Mouse (Mus musculus) MN1 (cell line): Measurements from ENCODE around the gene Dalrd3.
"Not testable (repeated sequence)": the region's sequence is repeated elsewhere in the genome, so short reads cannot be mapped to it uniquely, and the experiment has no call there.

Source experiments
- DNase-seq: peaks from one replicate; pipeline ENCODE4 v3.0.0-alpha.2; 2016; ENCODE audit warnings: low spot score

Gene Dalrd3

GRCm38 (mm10) chr9:108573774-108574690, 4.3 kb downstream of the Dalrd3 start:
- DNase-seq: peak; percentile 72

- DNase-seq: no peak
Measured at GRCm38 (mm10) chr9:108574921-108575320, 5.2 kb downstream of the Dalrd3 start.

- DNase-seq: no peak
Measured at GRCm38 (mm10) chr9:108575321-108576297, 5.9 kb downstream of the Dalrd3 start.

DNA sequence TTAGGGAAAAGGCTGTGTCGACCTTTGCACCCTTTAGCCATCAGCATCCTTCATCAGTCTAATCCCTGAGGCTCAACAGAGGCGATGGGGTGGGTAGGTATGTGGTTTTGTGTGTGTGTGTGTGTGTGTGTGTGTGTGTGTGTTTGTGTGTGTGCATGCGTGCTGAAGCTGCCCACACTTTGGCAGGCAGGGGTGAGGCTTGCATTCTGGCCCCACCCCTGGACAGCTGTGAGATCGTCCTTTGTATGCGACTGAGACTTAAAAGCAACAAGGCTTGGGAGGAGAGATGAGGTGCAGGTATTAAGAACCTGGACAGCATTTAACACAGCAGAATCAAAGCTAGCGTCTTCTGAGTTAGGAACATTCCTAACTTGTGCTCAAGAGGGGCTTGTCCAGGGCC, 7.3 kb downstream of the Dalrd3 start:
- DNase-seq: no peak

GRCm38 (mm10) chr9:108577934-108578544, 8.4 kb downstream of the Dalrd3 start:
- DNase-seq: peak; percentile 62

DNA sequence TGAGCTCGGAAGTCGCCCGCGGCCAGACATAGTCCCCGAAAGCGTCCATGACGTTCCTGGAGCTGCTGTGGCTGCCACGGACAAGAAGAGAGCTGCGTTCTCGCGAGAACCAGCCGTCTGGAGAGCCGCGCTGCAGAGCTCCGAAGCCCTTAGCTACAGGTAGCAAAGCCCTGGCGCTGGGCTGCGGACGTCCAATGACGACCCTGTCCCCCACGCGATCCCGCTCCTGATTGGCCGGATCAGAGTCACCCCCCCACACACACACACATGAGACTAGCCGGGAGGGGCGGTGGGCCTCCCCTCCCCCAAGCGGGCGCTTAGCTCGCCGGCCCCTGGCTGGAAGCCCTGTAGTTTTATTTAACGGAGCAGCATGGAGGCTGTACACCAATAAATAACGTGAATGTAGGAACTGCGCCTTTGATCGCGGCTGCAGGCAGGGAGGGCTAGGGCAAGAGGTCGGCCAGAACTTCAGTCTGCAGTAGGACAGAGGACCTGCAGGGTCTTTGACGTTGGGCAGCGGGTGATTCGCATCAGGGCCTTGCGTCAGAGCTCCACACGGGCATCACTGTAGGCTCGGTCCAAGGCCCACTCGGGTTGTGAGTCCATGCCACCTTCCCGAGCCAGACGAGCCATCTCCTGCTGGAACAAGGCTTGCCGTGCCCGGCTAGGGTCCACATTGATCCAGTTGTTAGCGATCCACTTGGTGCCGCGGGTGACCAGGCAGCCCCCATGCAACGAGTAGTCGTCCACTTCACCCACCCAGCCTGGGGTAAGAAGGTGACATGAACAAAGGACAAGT, 9.1 kb downstream of the Dalrd3 start, which contains the start of gene Wdr6:
Wdr6 (minus strand) TSS at position 195 of the 799 bp plus-strand sequence.
- peak; percentile 96 for DNase-seq

- DNase-seq: no peak
Measured at GRCm38 (mm10) chr9:108579344-108579690, 9.6 kb downstream of the Dalrd3 start.

- peak; percentile 95 for DNase-seq
Measured at GRCm38 (mm10) chr9:108587571-108588180, 18.0 kb downstream of the Dalrd3 start.

GRCm38 (mm10) chr9:108589229-108589628, 19.5 kb downstream of the Dalrd3 start:
- DNase-seq: peak; percentile 60

DNA sequence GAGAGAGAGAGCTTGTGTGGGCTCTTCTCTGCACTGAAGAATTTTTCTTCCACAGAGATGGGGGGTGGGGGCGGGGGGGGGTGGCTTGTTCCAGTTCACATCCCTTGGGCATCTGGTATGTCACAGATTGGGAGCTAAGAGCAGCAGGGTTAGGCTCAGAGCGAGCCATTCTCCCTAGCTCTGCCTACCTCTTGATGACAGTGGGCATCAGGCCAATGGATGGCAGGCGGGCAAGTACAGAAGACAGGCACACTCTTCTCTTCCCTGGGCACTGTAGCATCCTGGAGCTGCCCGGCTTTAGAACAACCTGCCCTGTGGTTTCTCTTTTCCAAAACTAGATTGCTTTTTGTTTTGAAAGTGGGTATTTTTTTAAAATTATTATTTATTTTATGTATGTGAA, 21.8 kb downstream of the Dalrd3 start:
- peak; percentile 52 for DNase-seq

DNA sequence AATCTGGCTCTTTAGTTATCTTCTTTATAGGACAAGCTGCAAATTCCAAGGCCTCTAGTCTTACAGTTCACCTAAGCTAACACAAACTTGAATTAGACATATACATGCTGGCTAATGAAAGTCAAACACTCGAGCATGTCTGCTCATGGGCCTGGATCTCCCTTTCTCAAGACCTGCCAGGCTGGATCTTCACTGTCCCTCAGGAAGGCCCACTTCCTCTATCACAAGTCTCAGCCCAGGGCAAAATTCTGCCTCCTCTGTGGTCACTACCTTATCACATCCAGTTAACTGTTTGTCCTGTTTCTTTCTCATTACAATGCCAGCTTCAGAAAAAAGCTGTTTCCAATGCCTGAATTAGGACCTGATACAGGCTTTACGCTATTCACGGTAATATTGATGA, 24.7 kb downstream of the Dalrd3 start:
- no peak for DNase-seq

GRCm38 (mm10) chr9:108596998-108597764, 27.5 kb downstream of the Dalrd3 start, which contains the start of gene P4htm:
TSS of gene P4htm (minus strand) at chr9:108597667.
- DNase-seq: peak; percentile 74

DNA sequence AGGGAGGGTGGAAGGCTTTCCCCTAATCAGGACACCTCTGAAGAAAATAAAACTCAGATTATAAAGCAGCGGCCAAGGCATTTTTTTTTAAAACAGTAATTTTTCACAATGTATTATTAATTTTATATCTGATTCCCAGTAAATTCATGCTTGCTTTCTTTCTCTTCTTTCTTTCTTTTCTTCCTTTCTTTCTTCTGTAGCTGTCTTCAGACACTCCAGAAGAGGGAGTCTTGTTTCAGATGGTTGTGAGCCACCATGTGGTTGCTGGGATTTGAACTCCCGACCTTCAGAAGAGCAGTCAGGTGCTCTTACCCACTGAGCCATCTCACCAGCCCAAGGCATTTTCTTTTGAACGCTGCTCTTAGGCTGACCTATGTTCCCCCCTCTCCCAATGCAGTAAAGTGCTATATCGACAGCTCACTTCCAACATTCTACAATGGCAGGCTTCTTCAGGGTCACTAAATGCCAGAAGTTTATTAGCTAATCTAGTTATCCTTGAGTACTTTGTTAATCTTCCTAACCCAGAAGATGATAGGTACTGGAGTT, 29.4 kb downstream of the Dalrd3 start:
- DNase-seq: peak; percentile 35

- no peak for DNase-seq
Measured at GRCm38 (mm10) chr9:108600011-108600410, 30.3 kb downstream of the Dalrd3 start.

- no peak for DNase-seq
Measured at GRCm38 (mm10) chr9:108601986-108602385, 32.3 kb downstream of the Dalrd3 start.

DNA sequence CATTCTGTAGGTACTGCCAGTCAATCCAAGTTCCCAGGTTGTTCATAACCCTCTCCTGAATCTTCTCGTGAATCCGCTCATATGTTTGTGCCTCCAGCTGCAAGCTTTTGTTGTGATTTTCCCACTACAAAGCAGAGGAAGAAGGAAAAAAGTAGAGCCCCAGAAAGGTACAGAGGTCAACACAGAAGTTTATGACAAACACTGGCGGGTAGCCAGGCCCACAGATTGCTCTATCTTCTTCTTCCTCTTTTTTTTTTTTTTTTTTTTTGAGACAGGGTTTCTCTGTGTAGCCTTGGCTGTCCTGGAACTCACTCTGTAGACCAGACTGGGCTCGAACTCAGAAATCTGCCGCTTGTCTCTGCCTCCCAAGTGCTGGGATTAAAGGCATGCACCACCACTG, 38.2 kb downstream of the Dalrd3 start:
- not testable (repeated sequence) for DNase-seq

GRCm38 (mm10) chr9:108608889-108609288, 39.2 kb downstream of the Dalrd3 start:
- DNase-seq: no peak

- DNase-seq: peak; percentile 30
Measured at GRCm38 (mm10) chr9:108611488-108611887, 41.8 kb downstream of the Dalrd3 start.

DNA sequence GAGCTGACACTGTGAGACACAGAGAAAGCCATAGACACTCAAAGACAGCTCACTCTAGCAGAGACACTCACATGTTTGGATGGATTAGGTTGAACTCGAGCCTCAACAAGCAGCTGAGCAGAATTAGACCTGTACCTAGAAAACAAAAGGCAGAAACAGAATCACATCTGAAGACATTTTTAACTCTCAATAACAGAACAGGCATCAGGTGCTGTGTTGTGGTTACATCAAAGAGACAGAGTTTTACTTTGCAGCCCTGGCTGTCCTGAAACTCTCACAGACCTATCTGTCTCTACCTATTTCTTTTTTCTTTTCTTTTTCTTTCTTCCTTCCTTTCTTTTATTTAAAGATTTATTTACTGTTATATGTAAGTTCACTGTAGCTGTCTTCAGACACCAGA, 47.6 kb downstream of the Dalrd3 start:
- no peak for DNase-seq
